Mouse (Mus musculus): Measurements from ENCODE around the gene S100a5.

The S100a5 gene

GRCm38 (mm10) chr3:90627366-90627765, 19.0 kb downstream of the S100a5 start:
- no peak for DNase-seq

- DNase-seq: no peak
Measured at GRCm38 (mm10) chr3:90627807-90628206, 19.5 kb downstream of the S100a5 start.

- no peak for DNase-seq
Measured at GRCm38 (mm10) chr3:90629298-90629697, 21.0 kb downstream of the S100a5 start.

GRCm38 (mm10) chr3:90631984-90632383, 23.7 kb downstream of the S100a5 start:
- no peak for DNase-seq

GRCm38 (mm10) chr3:90638511-90639275, 30.4 kb downstream of the S100a5 start:
- DNase-seq: no peak

- no peak for DNase-seq
Measured at GRCm38 (mm10) chr3:90639511-90640154, 31.3 kb downstream of the S100a5 start.

GRCm38 (mm10) chr3:90640981-90641380, 32.7 kb downstream of the S100a5 start:
- DNase-seq: no peak

- no peak for DNase-seq
Measured at GRCm38 (mm10) chr3:90644220-90644619, 35.9 kb downstream of the S100a5 start.

GRCm38 (mm10) chr3:90647291-90647690, 39.0 kb downstream of the S100a5 start:
- no peak for DNase-seq

GRCm38 (mm10) chr3:90648981-90649380, 40.7 kb downstream of the S100a5 start:
- DNase-seq: no peak

- no peak for DNase-seq
Measured at GRCm38 (mm10) chr3:90649832-90650231, 41.5 kb downstream of the S100a5 start.

- DNase-seq: peak; percentile 55
Measured at GRCm38 (mm10) chr3:90652878-90653508, 44.7 kb downstream of the S100a5 start.

GRCm38 (mm10) chr3:90653717-90654116, 45.4 kb downstream of the S100a5 start, which contains the start of gene S100a7a:
S100a7a (plus strand) TSS chr3:90654017.
- no peak for DNase-seq

- DNase-seq: no peak
Measured at GRCm38 (mm10) chr3:90657405-90657804, 49.1 kb downstream of the S100a5 start.

- DNase-seq: no peak
Measured at GRCm38 (mm10) chr3:90659364-90660044, 51.2 kb downstream of the S100a5 start.
